Mouse (Mus musculus): Measurements from ENCODE around the gene Zfp84. TPM values are rescaled to one million over a fixed set of nuclear protein-coding genes. Genes with fewer than 3 reads are reported as not detected.

Zfp84 gene
- polyA plus RNA-seq, 1 experiment from 2014 or later: 18.3 TPM

MicroRNAs encoded within 50 kb of the gene (microRNA counts, 519-probe panel; counts per million panel counts)
- microRNA mmu-miR-1964: 2,344 counts per million, percentile 38 among the panel's probes with 10 or more counts

Small RNA genes within 50 kb of the gene (microRNA-seq; reads per million reads assigned to microRNA genes)
- gene Mir1964: 3.3 reads per million, percentile 16 among the genes with 10 or more reads in this experiment

Other genes with a start within 250 kb of the Zfp84 start
- 19.0 and 22.4 TPM in 2 replicates for gene Sipa1l3, start 249.9 kb upstream of the Zfp84 start, polyA plus RNA-seq (2015; fragmentation: Nextera tagmentation; extraction: Ambion mirVana)
- 0.79 and 1.0 TPM in 2 replicates for gene Catsperg2, start 41.5 kb upstream of the Zfp84 start, polyA plus RNA-seq (2015; fragmentation: Nextera tagmentation; extraction: Ambion mirVana)
- gene Zfp30, start 15.4 kb downstream of the Zfp84 start, polyA plus RNA-seq (2015; fragmentation: Nextera tagmentation; extraction: Ambion mirVana): 15.4 TPM in 2 replicates
- 29.2 and 30.1 TPM in 2 replicates for gene Zfp790, start 47.6 kb downstream of the Zfp84 start, polyA plus RNA-seq (2015; fragmentation: Nextera tagmentation; extraction: Ambion mirVana)
- 15.3 and 16.1 TPM in 2 replicates for gene Zfp940, start 85.1 kb downstream of the Zfp84 start, polyA plus RNA-seq (2015; fragmentation: Nextera tagmentation; extraction: Ambion mirVana)
- 22.4 and 24.4 TPM in 2 replicates for gene Zfp420, start 91.4 kb downstream of the Zfp84 start, polyA plus RNA-seq (2015; fragmentation: Nextera tagmentation; extraction: Ambion mirVana)
- gene Zfp27, start 138.0 kb downstream of the Zfp84 start, polyA plus RNA-seq (2015; fragmentation: Nextera tagmentation; extraction: Ambion mirVana): 15.5 and 16.0 TPM in 2 replicates
- 7.2 and 7.7 TPM in 2 replicates for gene Zfp383, start 139.7 kb downstream of the Zfp84 start, polyA plus RNA-seq (2015; fragmentation: Nextera tagmentation; extraction: Ambion mirVana)
- 23.4 and 24.2 TPM in 2 replicates for gene Zfp74, start 185.5 kb downstream of the Zfp84 start, polyA plus RNA-seq (2015; fragmentation: Nextera tagmentation; extraction: Ambion mirVana)
- 6.0 and 7.0 TPM in 2 replicates for gene Zfp568, start 215.4 kb downstream of the Zfp84 start, polyA plus RNA-seq (2015; fragmentation: Nextera tagmentation; extraction: Ambion mirVana)

Measured in midbrain, embryonic 15.5 days (tissue).